In the genomic region with DNA sequence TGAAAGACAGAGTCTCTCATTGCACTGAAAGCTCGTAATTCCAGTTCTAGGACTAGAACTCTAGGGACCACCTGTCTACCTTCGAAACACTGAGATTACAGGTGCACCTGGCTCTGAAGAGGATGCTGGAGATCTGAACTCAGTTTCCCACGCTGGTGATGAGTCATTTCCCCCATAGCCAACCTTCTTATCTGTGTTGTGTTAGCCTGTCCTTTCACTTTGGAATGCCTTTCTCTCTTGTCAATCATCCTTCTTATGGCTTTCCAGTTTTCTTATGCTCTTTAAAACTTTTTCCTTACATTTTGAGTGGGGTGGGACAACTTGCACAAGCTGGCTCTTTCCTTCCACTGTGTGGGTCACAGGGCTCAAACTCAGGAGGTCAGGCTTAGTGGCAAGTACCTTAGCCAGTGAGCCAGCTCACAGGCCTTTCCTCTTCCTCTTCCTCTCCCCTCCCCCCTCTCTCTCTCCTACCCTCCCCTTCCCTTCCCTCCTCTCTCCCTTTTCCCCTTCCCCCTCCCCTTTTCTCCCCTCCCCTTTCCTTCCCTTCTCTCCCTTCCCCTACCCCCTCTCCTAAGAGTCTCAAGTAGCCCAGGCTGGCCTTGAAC, we compare ENCODE assay signal across 10 mouse cellular contexts. TPM values are rescaled to one million over a fixed set of nuclear protein-coding genes. Genes with fewer than 3 reads are reported as not detected.
DNase-seq lines count a peak whose midpoint lies in the region; ATAC-seq and TF ChIP-seq lines count a peak whose summit lies in the region.
"Had no signal": no experiment of that assay in that cellular context is flagged by ENCODE, and none has a peak within 500 bp of the region (broad histone marks: within the 10 kb centered on the region; RNA-seq: fewer than 3 reads in every experiment).

No protein-coding gene starts in this region.

- peak overlapping the region; percentile 74; the same call in 1 of the 2 replicates for H3K4me2 ChIP-seq in heart, embryonic 15.5 days
- peak overlapping the region; percentile 72; the same call in 1 of the 2 replicates for H3K4me2 ChIP-seq in hindbrain, embryonic 14.5 days (replicated peaks)
- H3K4me2 ChIP-seq in midbrain, embryonic 12.5 days (replicated peaks): peak overlapping the region; percentile 84

- H3K27ac ChIP-seq in heart, embryonic 15.5 days: no peak overlapping the region
- H3K27ac ChIP-seq in MEL (ENCODE audit: control insufficient read depth, low read depth, low read length): peak overlapping the region; percentile 78
- no peak overlapping the region for H3K27ac ChIP-seq in hindbrain, embryonic 14.5 days
- no peak overlapping the region for H3K27ac ChIP-seq in midbrain, embryonic 12.5 days (replicated peaks)

- DNase-seq in heart, postnatal 14 days: no peak
- peak; percentile 56 for DNase-seq in MEL (ENCODE audit: low read depth, low spot score)
- no peak for DNase-seq in hindbrain, embryonic 14.5 days (ENCODE audit: low spot score)
- DNase-seq in embryo, embryonic 10 days (ENCODE audit: low spot score): no peak
- no peak for DNase-seq in cerebellum, postnatal 10 days
- DNase-seq: cerebellum, postnatal 25 days had no signal

- peak overlapping the region; percentile 63 for H3K4me3 ChIP-seq in heart, embryonic 15.5 days
- H3K4me3 ChIP-seq in MEL (ENCODE audit: control insufficient read depth in 1 of 2, insufficient read depth in 1 of 2, low read depth in 2 of 2, low read length in 2 of 2): peak overlapping the region; percentile 69 to 83
- no peak overlapping the region for H3K4me3 ChIP-seq in hindbrain, embryonic 14.5 days (replicated peaks; ENCODE audit: low read length)
- peak overlapping the region; percentile 51; the same call in 1 of the 2 replicates for H3K4me3 ChIP-seq in midbrain, embryonic 12.5 days

- ATAC-seq in heart, embryonic 15.5 days (replicated peaks; ENCODE audit: insufficient number of reproducible peaks, insufficient read depth, low FRiP score, low read depth): no peak
- no peak for ATAC-seq in hindbrain, embryonic 14.5 days (ENCODE audit: low FRiP score)
- no peak for ATAC-seq in midbrain, embryonic 12.5 days (ENCODE audit: low FRiP score, low read depth)
- ATAC-seq in megakaryocyte progenitor cell, adult 5-6 weeks (replicated peaks; ENCODE audit: poor library complexity): no peak

- WGBS in heart, embryonic 15.5 days: 56% methylated on average over 3 of the region's 3 CpGs
- 87% methylated on average over 3 of the region's 3 CpGs for WGBS in hindbrain, embryonic 14.5 days
- 79% methylated on average over 3 of the region's 3 CpGs for WGBS in midbrain, embryonic 12.5 days

- peaks cover 24% of the 10 kb centered on the region for H3K36me3 ChIP-seq in heart, embryonic 15.5 days
- peaks cover 0 to 21% of the 10 kb centered on the region in 2 experiments; a peak in 2 of 4 replicates for H3K36me3 ChIP-seq in MEL (ENCODE audit: control insufficient read depth in 1 of 2, insufficient read depth in 2 of 2, low read length in 2 of 2)
- H3K36me3 ChIP-seq in hindbrain, embryonic 14.5 days (replicated peaks; ENCODE audit: control insufficient read depth, insufficient read depth): peaks cover 41% of the 10 kb centered on the region
- H3K36me3 ChIP-seq in midbrain, embryonic 12.5 days: peaks cover 30% of the 10 kb centered on the region

- H3K9me3 ChIP-seq in heart, embryonic 15.5 days (replicated peaks): no peaks in the 10 kb centered on the region
- H3K9me3 ChIP-seq in MEL (replicated peaks; ENCODE audit: insufficient read depth, low read length): no peaks in the 10 kb centered on the region
- no peaks in the 10 kb centered on the region for H3K9me3 ChIP-seq in hindbrain, embryonic 14.5 days (ENCODE audit: control insufficient read depth, low read length)
- H3K9me3 ChIP-seq in midbrain, embryonic 12.5 days: no peaks in the 10 kb centered on the region

- no peak for TF ChIP-seq RAD21 in MEL (IDR thresholded peaks at IDR 0.05; ENCODE audit: low read depth, low read length)

- H3K27me3 ChIP-seq in heart, embryonic 15.5 days: no peaks in the 10 kb centered on the region
- H3K27me3 ChIP-seq in MEL (ENCODE audit: control insufficient read depth in 1 of 2, insufficient read depth in 2 of 2, low read length in 2 of 2): no peaks in the 10 kb centered on the region
- H3K27me3 ChIP-seq in hindbrain, embryonic 14.5 days (ENCODE audit: control insufficient read depth, insufficient read depth, low read length): no peaks in the 10 kb centered on the region
- no peaks in the 10 kb centered on the region for H3K27me3 ChIP-seq in midbrain, embryonic 12.5 days

- peak; percentile 27 to 41; a peak in 2 of 4 replicates for TF ChIP-seq EP300 in MEL (IDR thresholded peaks at IDR 0.05; ENCODE audit: low read depth in 1 of 2, low read length in 2 of 2)

- no peak for TF ChIP-seq POLR2A in MEL (IDR thresholded peaks at IDR 0.05; ENCODE audit: control insufficient read depth in 1 of 2, insufficient read depth in 1 of 2, low read depth in 1 of 2, low read length in 2 of 2, poor library complexity in 1 of 2)

- intact Hi-C loops in heart, postnatal 14 days (cut with DNase I): loop anchor here (2.0 to 10.0 kb wide), 2 partner anchors 69 to 165 kb away; a partner anchor contains a TSS

- peaks cover 18% of the 10 kb centered on the region for H3K4me1 ChIP-seq in heart, embryonic 15.5 days (replicated peaks)
- H3K4me1 ChIP-seq in MEL (ENCODE audit: control insufficient read depth in 1 of 2, insufficient read depth in 2 of 2, low read length in 2 of 2): peaks cover 12 to 25% of the 10 kb centered on the region in 2 experiments
- H3K4me1 ChIP-seq in hindbrain, embryonic 14.5 days (replicated peaks; ENCODE audit: control insufficient read depth, insufficient read depth, low read length): peaks cover 26% of the 10 kb centered on the region
- H3K4me1 ChIP-seq in midbrain, embryonic 12.5 days: peaks cover 24% of the 10 kb centered on the region

- H3K79me2 ChIP-seq in MEL (ENCODE audit: control insufficient read depth, insufficient read depth, low read length, poor library complexity): no peaks in the 10 kb centered on the region

- TF ChIP-seq CTCF in MEL (IDR thresholded peaks at IDR 0.05 in 2 of 3, conservative IDR thresholded peaks at IDR 0.05 in 1 of 3; ENCODE audit: control insufficient read depth in 1 of 3, insufficient read depth in 1 of 3, low read depth in 2 of 3, low read length in 3 of 3, poor library complexity in 1 of 3, severe bottlenecking in 1 of 3): no peak

- H3K9ac ChIP-seq in heart, embryonic 15.5 days: no peak overlapping the region
- peak overlapping the region; percentile 60 for H3K9ac ChIP-seq in MEL (ENCODE audit: control insufficient read depth, low read depth, low read length, poor library complexity, severe bottlenecking)
- no peak overlapping the region for H3K9ac ChIP-seq in hindbrain, embryonic 14.5 days
- H3K9ac ChIP-seq in midbrain, embryonic 12.5 days (replicated peaks): no peak overlapping the region

RNA-seq across cellular contexts. Expression of a gene that starts 1.2 kb away (rescaled TPM):
- 22.3 and 22.7 TPM in 2 replicates for polyA plus RNA-seq in heart, embryonic 15.5 days (2015; fragmentation: Nextera tagmentation; extraction: Ambion mirVana)
- 10 to 100 TPM; 37.2 to 42.3 TPM for total RNA-seq in heart, postnatal 14 days (2021)
- total RNA-seq in MEL (2012; rRNA removed): 13.5 and 15.3 TPM in 2 replicates
- polyA plus RNA-seq in MEL (2012; ENCODE audit: insufficient read depth in 1 of 2, insufficient read length in 2 of 2, low read depth in 1 of 2, low replicate concordance in 2 of 2, missing spikeins in 1 of 2): 10 to 100 TPM in 1 of 2 experiments, not detected in 1; 21.8 TPM
- 34.5 and 37.2 TPM in 2 replicates for polyA plus RNA-seq in hindbrain, embryonic 14.5 days (2014; fragmentation: Nextera tagmentation; extraction: Ambion mirVana)
- 50.7 and 56.1 TPM in 2 replicates for polyA plus RNA-seq in midbrain, embryonic 12.5 days (2016; fragmentation: Nextera tagmentation; extraction: Ambion mirVana)
- total RNA-seq in megakaryocyte progenitor cell, adult 5-6 weeks (2015): 7.3 and 11.1 TPM in 2 replicates
- total RNA-seq in megakaryocyte progenitor cell, adult 5-6 weeks (2017): 20.8 and 33.0 TPM in 2 replicates

RNA-seq across cellular contexts. Expression of a gene that starts 6.2 kb away (rescaled TPM):
- polyA plus RNA-seq in heart, embryonic 15.5 days (2015; fragmentation: Nextera tagmentation; extraction: Ambion mirVana): 16.4 and 24.1 TPM in 2 replicates
- 1 to 10 TPM; 2.4 to 5.0 TPM for total RNA-seq in heart, postnatal 14 days (2021)
- not detected in 2 replicates for total RNA-seq in MEL (2012; rRNA removed)
- polyA plus RNA-seq in MEL (2012; ENCODE audit: insufficient read depth in 1 of 2, insufficient read length in 2 of 2, low read depth in 1 of 2, low replicate concordance in 2 of 2, missing spikeins in 1 of 2): under 1 TPM in 1 of 2 experiments, not detected in 1; 0.32 TPM
- 98.1 and 115 TPM in 2 replicates for polyA plus RNA-seq in hindbrain, embryonic 14.5 days (2014; fragmentation: Nextera tagmentation; extraction: Ambion mirVana)
- polyA plus RNA-seq in midbrain, embryonic 12.5 days (2016; fragmentation: Nextera tagmentation; extraction: Ambion mirVana): 57.8 and 64.6 TPM in 2 replicates
- not detected in 2 replicates for total RNA-seq in megakaryocyte progenitor cell, adult 5-6 weeks (2015)
- not detected in 2 replicates for total RNA-seq in megakaryocyte progenitor cell, adult 5-6 weeks (2017)
- total RNA-seq: neutrophil, adult 5-6 weeks had no signal

RNA-seq across cellular contexts. Expression of a gene that starts 7.5 kb away (rescaled TPM):
- 0.09 and 0.30 TPM in 2 replicates for polyA plus RNA-seq in heart, embryonic 15.5 days (2015; fragmentation: Nextera tagmentation; extraction: Ambion mirVana)
- not detected for total RNA-seq in heart, postnatal 14 days (2021)
- total RNA-seq in MEL (2012; rRNA removed): 0.04 TPM in 1 of 2 replicates, not detected in the other
- polyA plus RNA-seq in MEL (2012; ENCODE audit: insufficient read depth in 1 of 2, insufficient read length in 2 of 2, low read depth in 1 of 2, low replicate concordance in 2 of 2, missing spikeins in 1 of 2): under 1 TPM in 1 of 2 experiments, not detected in 1; 0.19 TPM
- polyA plus RNA-seq in hindbrain, embryonic 14.5 days (2014; fragmentation: Nextera tagmentation; extraction: Ambion mirVana): 0.29 TPM in 1 of 2 replicates, not detected in the other
- 0.20 and 0.48 TPM in 2 replicates for polyA plus RNA-seq in midbrain, embryonic 12.5 days (2016; fragmentation: Nextera tagmentation; extraction: Ambion mirVana)
- total RNA-seq in megakaryocyte progenitor cell, adult 5-6 weeks (2015): not detected in 2 replicates
- total RNA-seq in megakaryocyte progenitor cell, adult 5-6 weeks (2017): not detected in 2 replicates
- total RNA-seq: neutrophil, adult 5-6 weeks had no signal

RNA-seq across cellular contexts. Expression of a gene that starts 38.2 kb away (rescaled TPM):
- 3.0 and 7.0 TPM in 2 replicates for polyA plus RNA-seq in heart, embryonic 15.5 days (2015; fragmentation: Nextera tagmentation; extraction: Ambion mirVana)
- total RNA-seq in heart, postnatal 14 days (2021): 1 to 10 TPM; 2.8 to 3.2 TPM
- 1.2 and 1.3 TPM in 2 replicates for total RNA-seq in MEL (2012; rRNA removed)
- 1 to 10 TPM in 1 of 2 experiments, not detected in 1; 3.3 TPM for polyA plus RNA-seq in MEL (2012; ENCODE audit: insufficient read depth in 1 of 2, insufficient read length in 2 of 2, low read depth in 1 of 2, low replicate concordance in 2 of 2, missing spikeins in 1 of 2)
- 2.9 and 4.2 TPM in 2 replicates for polyA plus RNA-seq in hindbrain, embryonic 14.5 days (2014; fragmentation: Nextera tagmentation; extraction: Ambion mirVana)
- 3.3 and 4.7 TPM in 2 replicates for polyA plus RNA-seq in midbrain, embryonic 12.5 days (2016; fragmentation: Nextera tagmentation; extraction: Ambion mirVana)
- total RNA-seq in megakaryocyte progenitor cell, adult 5-6 weeks (2015): 1.3 and 2.1 TPM in 2 replicates
- total RNA-seq in megakaryocyte progenitor cell, adult 5-6 weeks (2017): 3.4 and 4.1 TPM in 2 replicates

RNA-seq across cellular contexts. Expression of a gene that starts 48.7 kb away (rescaled TPM):
- polyA plus RNA-seq in heart, embryonic 15.5 days (2015; fragmentation: Nextera tagmentation; extraction: Ambion mirVana): 0.25 and 0.28 TPM in 2 replicates
- total RNA-seq in heart, postnatal 14 days (2021): not detected
- total RNA-seq in MEL (2012; rRNA removed): not detected in 2 replicates
- polyA plus RNA-seq in MEL (2012; ENCODE audit: insufficient read depth in 1 of 2, insufficient read length in 2 of 2, low read depth in 1 of 2, low replicate concordance in 2 of 2, missing spikeins in 1 of 2): under 1 TPM in 1 of 2 experiments, not detected in 1; 0.24 TPM
- polyA plus RNA-seq in hindbrain, embryonic 14.5 days (2014; fragmentation: Nextera tagmentation; extraction: Ambion mirVana): 0.56 and 0.66 TPM in 2 replicates
- 0.63 and 0.71 TPM in 2 replicates for polyA plus RNA-seq in midbrain, embryonic 12.5 days (2016; fragmentation: Nextera tagmentation; extraction: Ambion mirVana)
- not detected in 2 replicates for total RNA-seq in megakaryocyte progenitor cell, adult 5-6 weeks (2015)
- 0.25 TPM in 1 of 2 replicates, not detected in the other for total RNA-seq in megakaryocyte progenitor cell, adult 5-6 weeks (2017)
- total RNA-seq: neutrophil, adult 5-6 weeks had no signal

Comparison
In these comparisons a context has a peak if more than half of its experiments do, and no peak if none do; other contexts are left out.
1. RNA of a gene that starts 6.2 kb away (polyA plus RNA-seq): 98.1 to 115 TPM in hindbrain, embryonic 14.5 days, 57.8 to 64.6 TPM in midbrain, embryonic 12.5 days and 16.4 to 24.1 TPM in heart, embryonic 15.5 days; 0.32 TPM in MEL; every median in the first group is over 10 times any median in the second.
2. Peak in every context shown above with its lines, with median percentiles within 50 percentile points of each other: H3K4me2 ChIP-seq.